Mouse (Mus musculus) left cerebral cortex, adult 11 months (tissue): ENCODE data around the gene Ush2a.

Experiments used
- DNase-seq: peaks from one replicate; pipeline ENCODE4 v3.0.0; 2022; ENCODE audit warnings: low spot score

Ush2a gene

DNA sequence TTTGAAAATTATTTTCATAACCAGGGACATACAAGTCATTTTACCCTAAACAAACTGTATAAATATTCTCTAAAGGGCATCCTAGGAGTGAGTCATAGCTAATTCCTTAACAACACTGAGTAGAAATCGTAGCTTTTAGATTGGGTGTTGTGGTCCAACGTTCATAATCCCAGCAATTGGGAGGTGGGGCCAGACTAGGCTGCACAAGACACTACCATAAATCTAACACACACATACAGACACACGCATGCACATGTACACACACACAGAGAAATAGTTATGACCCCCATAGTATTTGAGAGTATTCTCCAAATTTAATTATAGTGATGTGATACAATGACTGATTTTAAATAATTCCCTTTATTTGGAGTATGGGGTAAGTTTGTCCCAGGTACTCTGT lies 125.5 kb downstream of the Ush2a start:
- DNase-seq = no peak

DNA sequence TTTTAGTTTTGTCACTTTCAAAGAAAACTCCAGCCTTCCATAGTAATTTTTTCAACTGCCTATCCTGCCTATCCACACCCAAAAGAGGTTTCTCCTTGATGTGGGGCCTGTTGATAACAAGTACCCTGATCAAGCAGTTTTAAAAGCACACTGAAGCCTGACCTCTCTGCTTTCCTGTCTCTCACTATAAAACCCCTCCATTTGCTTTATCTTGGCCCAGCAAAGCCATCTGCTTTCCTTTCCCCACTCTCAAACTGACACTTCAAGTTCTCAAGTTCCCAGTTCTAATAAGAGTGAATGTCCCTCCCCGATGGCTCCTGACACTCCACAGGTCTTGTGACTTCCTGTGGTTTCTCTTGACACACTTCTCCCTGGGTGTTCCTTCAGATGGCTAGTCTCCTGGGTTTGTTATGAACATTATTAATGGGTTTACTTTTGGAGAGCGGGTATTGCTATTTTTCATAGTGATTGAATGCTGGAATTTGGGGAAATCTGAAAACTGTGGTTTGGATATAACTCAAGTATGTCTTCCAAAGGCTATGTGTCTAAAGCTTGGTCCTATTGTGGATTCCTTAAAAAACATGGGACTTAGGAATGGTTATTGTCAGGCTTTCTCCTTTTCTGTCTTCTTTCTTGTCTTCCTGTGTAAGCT lies 126.1 kb downstream of the Ush2a start:
- no peak for DNase-seq

- DNase-seq = no peak
These were observed 128.3 kb downstream of the Ush2a start for GRCm38 (mm10) chr1:188390080-188390479.

DNA sequence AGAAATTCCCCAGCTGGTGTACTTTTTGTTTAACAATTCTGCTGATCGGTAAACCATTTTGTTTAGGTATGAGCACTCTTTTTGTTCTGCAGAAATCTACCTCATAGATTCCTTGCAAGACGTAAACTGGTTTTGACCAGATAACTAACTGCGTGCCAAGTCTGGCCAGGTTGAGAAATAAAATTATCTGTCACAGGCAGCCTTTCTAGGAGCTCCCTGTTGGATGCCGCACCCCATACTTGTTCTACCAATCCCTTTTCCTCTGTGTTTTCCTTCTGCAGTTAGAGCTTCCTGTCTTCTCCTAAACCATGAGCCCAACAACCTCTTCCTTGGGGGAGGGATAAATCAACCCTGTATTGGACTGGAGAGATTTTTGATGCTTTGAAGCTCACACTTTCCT lies 145.4 kb downstream of the Ush2a start:
- no peak for DNase-seq

DNA sequence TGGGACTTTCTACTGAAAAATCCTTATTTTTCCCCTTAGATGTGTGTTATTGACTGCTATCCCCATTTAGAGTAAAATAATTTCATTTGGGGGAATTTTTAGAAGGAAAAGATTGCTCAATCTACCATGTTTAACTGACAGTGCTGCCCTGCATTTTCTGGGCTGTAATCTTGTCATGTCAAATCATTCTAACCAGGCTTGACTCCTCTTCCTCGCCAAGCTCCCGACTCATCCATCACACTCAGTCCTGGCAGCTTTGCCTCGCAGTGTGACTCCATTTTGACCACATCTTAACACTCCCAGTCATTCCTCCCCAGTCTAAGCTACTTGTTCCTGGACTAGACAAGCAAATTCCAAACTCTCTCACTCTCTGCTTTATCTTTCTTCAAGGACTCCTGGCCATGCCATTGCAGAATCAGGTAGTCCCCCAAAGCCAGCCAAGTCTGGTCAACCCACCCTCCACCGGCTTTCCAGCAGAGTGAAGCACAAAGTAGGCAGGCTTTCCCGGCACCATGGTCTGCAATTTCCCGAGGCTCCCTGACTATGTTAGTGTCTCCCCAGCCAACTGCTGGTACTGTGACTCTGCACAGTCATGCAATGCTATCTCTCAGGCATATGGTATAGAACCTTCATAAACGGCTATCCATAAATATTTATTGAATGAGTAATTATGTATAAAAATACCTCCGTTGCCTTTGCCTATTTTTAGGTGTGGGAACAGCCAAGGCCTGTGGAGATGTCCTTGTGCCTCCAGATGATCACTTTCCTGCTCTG lies 146.0 kb downstream of the Ush2a start:
- no peak for DNase-seq

- DNase-seq = no peak
These were observed 148.7 kb downstream of the Ush2a start for GRCm38 (mm10) chr1:188410547-188410946.

GRCm38 (mm10) chr1:188420543-188420942 lies 158.7 kb downstream of the Ush2a start:
- DNase-seq = no peak

DNA sequence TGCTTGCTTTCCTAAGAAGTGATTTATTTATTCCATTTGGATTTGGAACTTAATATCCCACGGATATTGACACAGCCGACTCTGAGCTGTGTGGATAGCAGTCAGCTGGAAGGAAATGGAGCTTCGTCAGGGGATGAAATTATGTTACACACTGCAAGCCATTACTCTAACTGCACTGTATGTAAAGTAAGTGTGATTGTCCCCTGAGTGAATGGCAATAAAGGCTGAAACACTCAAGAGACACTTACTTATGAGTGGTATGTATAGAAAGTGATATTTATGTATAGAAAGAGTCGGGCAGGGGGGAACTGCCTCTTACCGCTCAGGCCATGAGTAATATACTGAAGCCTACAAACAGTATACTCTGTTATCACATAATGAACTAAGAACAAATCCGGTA lies 166.3 kb downstream of the Ush2a start:
- no peak for DNase-seq

- no peak for DNase-seq
These were observed 168.9 kb downstream of the Ush2a start for GRCm38 (mm10) chr1:188430689-188431088.

GRCm38 (mm10) chr1:188447964-188448363 lies 186.1 kb downstream of the Ush2a start:
- no peak for DNase-seq

DNA sequence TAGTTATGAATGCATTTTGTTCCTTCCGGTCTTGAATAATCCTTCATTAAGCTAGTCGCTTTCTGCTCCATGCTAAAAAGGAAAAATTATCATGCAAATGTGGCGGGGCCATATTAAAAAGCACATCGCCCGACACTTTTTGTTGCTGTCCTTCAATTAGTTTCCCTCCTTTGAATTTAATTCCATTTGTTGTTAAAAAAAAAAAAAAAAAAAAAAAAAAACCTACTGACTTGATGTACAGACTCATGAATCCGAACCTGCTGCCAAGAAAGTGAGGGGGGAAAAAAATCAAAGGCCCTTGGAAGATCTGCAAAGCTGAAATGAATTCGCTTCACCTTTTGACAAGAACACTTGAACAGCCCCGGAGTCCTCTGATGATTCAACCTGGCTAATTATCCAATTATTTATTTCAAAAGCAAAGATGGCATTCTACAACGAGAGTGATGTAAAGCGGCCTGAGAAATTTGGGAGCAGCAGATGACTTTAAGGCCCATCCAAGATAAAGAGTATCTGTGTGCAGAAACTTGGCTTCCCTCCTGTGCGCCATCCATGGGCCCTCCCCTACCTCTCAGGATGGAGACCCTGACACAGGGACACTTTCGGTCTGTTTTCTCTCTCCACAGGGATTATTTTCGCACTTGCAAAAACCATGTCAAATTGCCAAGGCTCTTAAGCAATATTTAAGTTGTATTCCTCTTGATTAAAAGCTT lies 194.8 kb downstream of the Ush2a start:
- DNase-seq = no peak

- DNase-seq = no peak
These were observed 195.6 kb downstream of the Ush2a start for GRCm38 (mm10) chr1:188457221-188458008.

DNA sequence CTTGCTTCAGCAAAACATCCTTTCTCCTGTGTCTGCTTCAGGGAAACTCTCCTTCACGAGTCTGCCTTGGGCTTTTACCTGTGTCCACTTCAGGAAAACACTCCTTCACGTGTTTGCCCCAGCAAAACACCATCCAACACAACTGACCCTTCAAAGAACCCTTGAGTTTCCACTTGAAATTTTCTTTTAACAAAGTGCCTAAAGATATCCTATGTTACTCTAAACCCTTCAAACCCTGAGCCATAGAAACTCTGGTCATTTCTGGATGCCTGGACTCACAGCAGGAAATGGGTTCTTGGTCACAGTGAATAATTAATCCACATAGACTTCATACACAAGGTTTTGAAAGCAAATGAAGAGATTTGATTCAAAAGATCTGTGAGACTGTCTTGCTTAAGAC lies 199.4 kb downstream of the Ush2a start:
- no peak for DNase-seq

DNA sequence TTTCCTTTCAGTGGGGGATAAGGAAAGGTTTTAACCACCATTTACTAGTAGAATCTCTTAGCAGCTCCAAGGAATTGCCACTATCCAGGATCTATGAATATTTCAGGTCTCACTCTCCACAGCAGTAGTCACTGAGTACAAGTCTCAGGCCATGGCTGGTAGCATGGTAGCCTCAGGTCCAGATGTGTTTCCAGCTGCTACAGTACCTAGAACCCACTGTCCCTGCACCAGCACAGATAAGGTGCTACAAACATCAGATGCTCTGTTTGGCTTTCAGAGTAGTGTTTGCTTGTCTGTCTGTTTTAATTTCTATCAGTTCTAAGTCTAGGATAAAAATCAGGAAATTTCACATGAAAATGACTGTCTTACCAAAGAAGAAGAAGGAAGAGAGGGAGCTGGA lies 202.8 kb downstream of the Ush2a start:
- DNase-seq = no peak

DNA sequence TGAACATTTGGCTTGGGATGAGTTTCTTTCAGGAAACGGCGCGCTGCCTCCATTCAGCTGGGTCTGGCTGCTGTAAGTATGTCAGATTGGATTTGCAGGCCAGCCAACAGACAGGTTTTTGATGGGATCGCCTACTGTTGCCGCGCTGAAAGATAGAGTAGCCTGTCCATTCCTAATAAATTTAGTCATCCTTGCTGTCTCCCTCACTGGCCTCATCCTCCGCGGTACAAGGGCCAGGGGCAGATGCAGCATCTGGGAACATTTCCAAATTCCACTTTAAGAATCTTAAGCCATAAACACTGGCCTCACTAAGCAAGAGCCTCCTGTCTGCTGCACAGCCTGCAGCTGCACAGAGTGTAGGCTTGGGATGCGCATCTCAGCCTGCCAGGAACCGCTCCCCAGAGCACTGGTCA lies 206.6 kb downstream of the Ush2a start:
- DNase-seq = no peak

DNA sequence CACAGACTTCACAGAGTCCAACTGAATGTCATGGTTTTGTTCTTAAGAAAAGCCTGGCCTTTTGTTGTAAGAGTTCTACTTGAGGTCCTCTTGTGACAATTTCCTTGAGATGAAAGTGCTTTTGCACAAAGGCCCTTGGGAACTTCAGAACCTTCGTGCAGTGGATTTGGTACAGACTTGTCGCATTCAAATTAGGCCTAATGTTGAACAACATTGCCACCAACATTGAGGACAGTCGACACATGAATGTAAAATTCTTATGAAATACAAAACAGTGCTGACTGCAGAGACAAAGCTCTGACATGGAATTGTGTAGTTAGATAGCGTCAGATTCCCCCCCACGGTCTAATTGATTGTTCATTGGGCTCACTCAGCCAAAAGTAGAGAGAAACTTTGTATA lies 243.1 kb downstream of the Ush2a start:
- DNase-seq = no peak

DNA sequence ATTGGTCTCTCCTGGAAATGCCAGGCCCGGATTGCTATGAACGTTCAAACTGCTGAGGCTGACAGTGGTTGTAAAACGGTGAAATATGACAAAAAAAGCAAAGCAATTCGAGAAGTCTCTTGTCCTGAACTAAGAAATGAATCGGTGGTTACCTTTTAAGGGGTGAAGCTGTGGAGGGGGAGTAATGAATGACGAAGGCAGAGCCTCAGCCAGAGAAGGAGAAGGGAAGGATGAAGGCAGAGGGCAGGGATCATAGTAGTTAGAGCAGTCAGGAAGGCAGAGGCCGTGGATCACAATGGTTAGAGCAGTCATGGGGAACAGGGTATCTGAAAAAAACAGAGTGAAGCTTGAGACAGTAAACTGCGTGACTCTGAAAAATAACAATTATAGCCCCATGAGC lies 257.0 kb downstream of the Ush2a start:
- DNase-seq = no peak

- DNase-seq = no peak
These were observed 265.6 kb downstream of the Ush2a start for GRCm38 (mm10) chr1:188527451-188527850.

GRCm38 (mm10) chr1:188529606-188530131 lies 267.8 kb downstream of the Ush2a start:
- DNase-seq = no peak

DNA sequence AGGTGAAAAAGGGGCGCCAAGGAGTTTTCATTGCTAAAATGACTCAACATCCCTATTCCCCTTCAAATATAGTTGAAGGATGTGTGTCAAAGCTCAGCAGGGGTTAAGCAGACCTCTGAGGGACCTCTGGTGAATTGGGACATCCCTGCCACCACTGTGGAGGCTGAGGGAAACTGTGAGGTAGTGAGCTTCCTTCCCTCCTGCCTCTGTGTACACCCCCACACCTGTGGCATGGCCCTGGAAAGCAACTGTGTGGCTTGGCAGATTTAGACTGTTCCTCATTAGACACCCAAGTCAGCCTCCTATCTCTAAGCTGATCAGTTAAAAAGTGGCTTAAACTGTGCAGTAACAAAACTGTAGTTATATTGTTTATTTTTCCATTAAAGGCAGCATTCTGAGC lies 275.2 kb downstream of the Ush2a start:
- no peak for DNase-seq

- DNase-seq = no peak
These were observed 277.8 kb downstream of the Ush2a start for GRCm38 (mm10) chr1:188539621-188540020.

DNA sequence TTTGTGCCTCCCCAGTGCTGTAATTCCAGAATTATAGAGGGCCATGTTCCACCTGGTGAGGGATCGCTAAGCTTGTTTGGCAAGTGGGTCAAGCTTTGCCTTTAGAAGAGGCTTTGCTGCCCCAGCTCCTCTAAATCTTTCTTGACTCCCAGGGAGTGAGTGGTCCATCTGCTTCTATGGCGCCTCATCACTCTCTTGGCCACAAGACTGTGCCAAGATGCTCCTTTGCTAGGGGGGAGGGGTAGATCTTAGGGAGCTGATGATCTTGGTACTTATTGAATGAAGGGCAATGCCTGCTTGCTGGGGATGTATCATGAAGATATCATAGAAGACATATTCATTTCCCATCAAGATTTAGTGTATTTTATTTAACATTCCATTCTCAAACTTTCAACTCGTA lies 279.7 kb downstream of the Ush2a start:
- DNase-seq = no peak
